Mouse (Mus musculus) kidney, embryonic 16.5 days (tissue): ENCODE data around the gene Dapp1. TPM values are rescaled to one million over a fixed set of nuclear protein-coding genes. Genes with fewer than 3 reads are reported as not detected.

Experiments
- ATAC-seq: fragments of 200-750 bp; cut with Nextera tagmentation; 2 replicates; pipeline ENCODE4 v1.8.0; 2017; ENCODE audit warnings: moderate TSS enrichment; ENCODE audit not compliant: low FRiP score, low TSS enrichment
- H3K27ac ChIP-seq: fragments of 300-500 bp; sonication (generic); 2 replicates; pipeline ENCODE4 v1.5.1; 2014; ENCODE audit warnings: low read length
- H3K27me3 ChIP-seq: fragments of 300-500 bp; sonication (generic); 2 replicates; pipeline ENCODE4 v1.6.1; 2014; ENCODE audit warnings: low read length, control low read depth, mixed read lengths; ENCODE audit not compliant: insufficient read depth
- H3K36me3 ChIP-seq: fragments of 300-500 bp; sonication (generic); 2 replicates; pipeline ENCODE4 v1.6.1; 2014; ENCODE audit warnings: low read length, control low read depth, mixed read lengths; ENCODE audit not compliant: insufficient read depth
- H3K4me1 ChIP-seq: fragments of 300-500 bp; sonication (generic); 2 replicates; pipeline ENCODE4 v1.6.1; 2014; ENCODE audit warnings: low read length, control low read depth, mixed read lengths; ENCODE audit not compliant: insufficient read depth
- H3K4me2 ChIP-seq: fragments of 300-500 bp; sonication (generic); replicated peaks from 2 replicates; pipeline ENCODE4 v1.6.1; 2014; ENCODE audit warnings: low read depth, low read length
- H3K4me3 ChIP-seq: fragments of 300-500 bp; sonication (generic); 2 replicates; pipeline ENCODE4 v1.5.1; 2014; ENCODE audit warnings: mild to moderate bottlenecking, low read length
- H3K9ac ChIP-seq: fragments of 300-500 bp; sonication (generic); replicated peaks from 2 replicates; pipeline ENCODE4 v1.6.1; 2014; ENCODE audit warnings: low read length
- H3K9me3 ChIP-seq: fragments of 300-500 bp; sonication (generic); 2 replicates; pipeline ENCODE4 v1.6.1; 2016; ENCODE audit warnings: low read length, control low read depth
- WGBS: fragments of 180-500 bp; shearing (Covaris S2); extraction: QIAGEN DNeasy Blood & Tissue Kit; methylation state at CpG from one replicate; pipeline ENCODE4 v1.1.7; 2014; 5-methylcytosine and 5-hydroxymethylcytosine counted together
- polyA plus RNA-seq: library from polyadenylated mRNA; unstranded; fragments of >200 nt; fragmentation: Nextera tagmentation; extraction: Ambion mirVana; gene quantifications from 2 replicates; pipeline ENCODE4 v1.2.1, GENCODE M21; 2015

Gene Dapp1
- 9.3 and 10.1 TPM in 2 replicates for polyA plus RNA-seq

- peak within 1 kb of the TSS; percentile 82 for H3K27ac ChIP-seq
These were observed at the start of gene Dapp1 for GRCm38 (mm10) chr3:137981382-137981750. TSS of gene Dapp1 (minus strand) at chr3:137981545.

DNA sequence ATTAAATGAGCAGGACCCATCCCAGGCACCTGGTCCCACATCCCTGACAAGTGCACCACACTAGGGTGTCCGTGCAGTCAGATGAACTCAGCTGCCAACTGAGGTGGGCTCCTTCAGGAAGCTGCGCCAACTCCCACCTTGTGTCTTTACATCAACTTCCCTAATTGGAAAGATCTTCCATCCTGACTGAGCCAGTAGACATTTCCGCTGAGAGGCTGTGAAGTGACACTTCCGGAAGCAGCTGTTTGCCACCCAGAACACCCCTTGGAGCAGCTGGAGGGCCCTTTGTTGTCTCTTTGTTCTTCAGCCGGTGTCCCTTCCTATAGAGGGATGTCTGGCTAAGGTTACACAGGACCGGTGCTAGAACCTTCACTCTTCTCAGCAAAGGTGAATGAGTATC is 49.2 kb upstream of the Dapp1 start:
- H3K36me3 ChIP-seq: no peaks in the 10 kb centered on the region
- no peak overlapping the region for H3K9ac ChIP-seq
- WGBS: 69% methylated on average over 6 of the region's 6 CpGs
- H3K27ac ChIP-seq: no peak overlapping the region
- no peak overlapping the region for H3K4me3 ChIP-seq
- H3K27me3 ChIP-seq: no peaks in the 10 kb centered on the region
- no peaks in the 10 kb centered on the region for H3K4me1 ChIP-seq
- ATAC-seq: no peak
- no peaks in the 10 kb centered on the region for H3K9me3 ChIP-seq
- no peak overlapping the region for H3K4me2 ChIP-seq

More at GRCm38 (mm10) chr3:137981382-137981750, at the start of gene Dapp1:
- H3K27me3 ChIP-seq: no peaks in the 10 kb centered on the region
- H3K4me3 ChIP-seq: peak within 1 kb of the TSS; percentile 59
- ATAC-seq: peak; percentile 90
- H3K9me3 ChIP-seq: no peaks in the 10 kb centered on the region
- no peaks in the 10 kb centered on the region for H3K36me3 ChIP-seq
- peaks cover 14% of the 10 kb centered on the region for H3K4me1 ChIP-seq
- H3K9ac ChIP-seq: peak within 1 kb of the TSS; percentile 71
- WGBS: 6% methylated on average over 10 of the region's 10 CpGs
- peak within 1 kb of the TSS; percentile 63 for H3K4me2 ChIP-seq

DNA sequence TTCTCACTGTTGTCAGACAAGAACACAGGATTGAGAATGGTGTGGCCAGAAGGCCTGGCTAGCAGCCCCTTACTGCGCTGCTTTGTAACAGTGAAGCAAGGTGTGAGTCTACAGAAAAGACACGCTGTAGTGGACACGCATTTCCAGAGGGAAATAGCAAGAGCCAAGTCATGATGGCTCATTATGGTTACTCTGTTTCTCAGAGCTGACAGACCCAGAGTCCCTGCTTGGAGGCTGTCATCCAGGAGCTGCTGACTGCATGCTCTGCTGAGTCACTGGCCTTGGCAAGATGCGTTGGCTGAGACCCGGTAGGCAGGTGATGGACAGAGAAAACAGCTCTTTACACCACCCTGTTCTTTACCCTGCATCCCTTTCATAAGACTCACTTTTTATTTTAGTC is 48.0 kb upstream of the Dapp1 start:
- H3K36me3 ChIP-seq: no peaks in the 10 kb centered on the region
- WGBS: 81% methylated on average over 5 of the region's 5 CpGs
- no peaks in the 10 kb centered on the region for H3K27me3 ChIP-seq
- no peak overlapping the region for H3K27ac ChIP-seq
- no peak overlapping the region for H3K9ac ChIP-seq
- H3K4me3 ChIP-seq: no peak overlapping the region
- ATAC-seq: no peak
- H3K4me2 ChIP-seq: no peak overlapping the region
- no peaks in the 10 kb centered on the region for H3K4me1 ChIP-seq
- no peaks in the 10 kb centered on the region for H3K9me3 ChIP-seq

DNA sequence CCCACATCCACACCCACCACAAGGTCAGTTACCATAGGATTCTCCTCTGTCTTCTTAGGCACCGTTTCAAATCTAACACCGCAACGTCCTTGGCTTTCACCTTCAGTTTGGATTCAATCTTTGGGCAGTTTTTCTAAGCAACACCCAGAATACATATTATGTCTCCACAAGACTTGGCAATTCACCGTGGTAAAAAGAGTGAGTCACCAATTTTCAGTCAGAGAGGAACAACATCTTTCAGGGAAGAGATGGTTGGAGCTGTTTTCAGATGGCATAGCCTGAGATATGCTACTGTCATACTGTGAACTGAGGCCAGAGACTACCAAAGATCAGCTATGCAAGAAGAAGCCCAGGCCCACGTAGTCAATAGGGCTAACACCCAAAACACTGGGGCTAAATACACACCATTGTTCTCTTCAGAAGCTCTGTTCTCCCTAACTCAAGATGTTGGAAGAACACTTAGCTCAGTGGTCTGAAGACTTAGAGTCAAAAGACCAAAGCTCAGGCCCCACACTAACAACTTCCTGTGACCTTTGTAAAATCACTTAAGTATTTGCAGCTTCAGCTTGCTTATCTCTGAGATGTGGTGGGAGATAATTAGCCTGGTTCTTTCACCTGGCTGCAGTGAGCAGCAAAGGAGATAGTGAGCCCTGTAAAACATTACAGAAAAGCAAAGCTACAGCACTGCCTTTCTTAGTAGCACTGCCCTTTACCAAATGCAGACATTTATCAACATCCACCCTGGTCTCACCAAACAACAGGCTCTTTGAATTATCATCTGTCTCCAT is 46.4 kb upstream of the Dapp1 start:
- Histone ChIP-seq H3K4me2 (no peak overlapping the region), H3K9ac (no peak overlapping the region), H3K4me3 (no peak overlapping the region), H3K9me3 (no peaks in the 10 kb centered on the region), H3K27ac (no peak overlapping the region), H3K36me3 (no peaks in the 10 kb centered on the region), H3K4me1 (no peaks in the 10 kb centered on the region), H3K27me3 (no peaks in the 10 kb centered on the region)
- WGBS: 76% methylated on average over 5 of the region's 5 CpGs
- ATAC-seq: no peak

DNA sequence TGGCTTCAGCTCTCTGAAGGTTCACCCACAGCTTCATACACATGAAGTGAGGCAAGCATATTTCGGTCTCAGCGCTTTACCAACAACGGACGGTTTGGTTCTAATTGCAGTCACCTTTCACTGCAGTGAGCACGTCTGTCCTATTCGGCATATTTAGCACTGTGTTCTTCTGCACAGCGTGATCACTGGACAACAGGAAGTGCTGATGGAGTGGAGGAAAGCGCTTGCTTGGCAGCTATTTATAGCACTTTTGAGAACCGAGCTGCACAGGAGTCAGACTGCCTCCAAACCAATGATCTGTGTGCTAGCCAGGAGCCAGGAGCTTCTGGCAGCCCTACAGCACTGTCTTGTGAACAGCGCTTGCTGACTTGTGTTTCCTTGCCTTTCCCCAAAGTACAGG is 44.9 kb upstream of the Dapp1 start:
- 57% methylated on average over 10 of the region's 10 CpGs for whole genome bisulfite sequencing
- 0 out of 2 replicates have a peak, but pooled peaks have one; percentile 35 for ATAC-seq
- Histone ChIP-seq H3K36me3 (no peaks in the 10 kb centered on the region), H3K9ac (no peak overlapping the region), H3K27ac (no peak overlapping the region), H3K9me3 (no peaks in the 10 kb centered on the region), H3K4me1 (no peaks in the 10 kb centered on the region), H3K27me3 (no peaks in the 10 kb centered on the region), H3K4me3 (no peak overlapping the region), H3K4me2 (no peak overlapping the region)

- no peak for ATAC-seq
- Histone ChIP-seq H3K27ac (no peak overlapping the region), H3K36me3 (no peaks in the 10 kb centered on the region), H3K9ac (no peak overlapping the region), H3K4me3 (no peak overlapping the region), H3K4me1 (no peaks in the 10 kb centered on the region), H3K9me3 (0 out of 2 replicates have a peak, but pooled peaks cover 3% of the 10 kb centered on the region), H3K4me2 (no peak overlapping the region), H3K27me3 (no peaks in the 10 kb centered on the region)
- 85% methylated on average over 4 of the region's 4 CpGs for WGBS
These were observed 41.3 kb upstream of the Dapp1 start for GRCm38 (mm10) chr3:138022651-138023050.

DNA sequence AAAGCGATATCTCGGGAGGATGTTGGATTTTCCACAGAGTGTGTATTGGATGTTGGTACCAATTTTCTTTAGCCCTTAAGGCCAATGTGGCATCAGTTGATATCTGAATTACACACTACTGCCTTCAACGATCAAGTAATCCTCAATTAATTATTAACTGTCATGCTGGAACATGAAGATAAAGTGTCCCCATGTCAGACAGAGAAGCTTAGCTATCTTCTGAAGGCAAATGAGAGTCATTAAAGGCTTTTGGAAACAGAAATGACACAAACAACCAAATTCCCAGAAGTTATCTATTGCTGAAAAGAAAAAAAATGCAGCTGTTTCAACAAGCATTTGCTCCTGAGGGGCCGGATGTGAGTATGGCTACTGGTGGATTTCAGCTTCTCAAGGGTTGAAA is 40.7 kb upstream of the Dapp1 start:
- no peaks in the 10 kb centered on the region for H3K27me3 ChIP-seq
- H3K4me3 ChIP-seq: no peak overlapping the region
- no peak for ATAC-seq
- 0 out of 2 replicates have a peak, but pooled peaks cover 3% of the 10 kb centered on the region for H3K9me3 ChIP-seq
- no peak overlapping the region for H3K27ac ChIP-seq
- H3K9ac ChIP-seq: no peak overlapping the region
- H3K4me2 ChIP-seq: no peak overlapping the region
- no peaks in the 10 kb centered on the region for H3K36me3 ChIP-seq
- 59% methylated on average over 4 of the region's 4 CpGs for WGBS
- no peaks in the 10 kb centered on the region for H3K4me1 ChIP-seq

DNA sequence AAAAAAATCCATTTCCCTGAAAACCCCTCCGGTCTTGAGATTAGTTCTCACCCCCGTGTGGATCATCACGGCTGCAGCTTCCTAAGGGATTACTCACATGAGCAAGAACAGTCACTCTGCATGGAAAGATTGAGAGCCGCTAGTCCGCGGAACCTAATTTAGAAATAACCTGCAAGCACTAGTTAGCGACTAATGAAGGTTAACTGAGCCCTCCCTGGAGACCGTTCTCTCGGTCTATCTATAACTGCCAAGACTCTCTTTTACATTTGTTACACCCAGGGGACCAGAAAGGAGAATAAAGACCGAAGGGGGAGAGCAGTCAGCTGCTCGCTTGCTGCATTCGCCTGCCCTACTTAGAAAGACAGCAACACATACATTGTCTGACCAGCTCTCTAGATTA is 35.5 kb upstream of the Dapp1 start:
- H3K27ac ChIP-seq: no peak overlapping the region
- no peak overlapping the region for H3K4me3 ChIP-seq
- H3K9me3 ChIP-seq: 0 out of 2 replicates have a peak, but pooled peaks cover 3% of the 10 kb centered on the region
- no peaks in the 10 kb centered on the region for H3K36me3 ChIP-seq
- ATAC-seq: no peak
- no peak overlapping the region for H3K9ac ChIP-seq
- H3K4me1 ChIP-seq: no peaks in the 10 kb centered on the region
- no peak overlapping the region for H3K4me2 ChIP-seq
- WGBS: 64% methylated on average over 12 of the region's 12 CpGs
- no peaks in the 10 kb centered on the region for H3K27me3 ChIP-seq

- H3K27me3 ChIP-seq: no peaks in the 10 kb centered on the region
- no peak for ATAC-seq
- 0 out of 2 replicates have a peak, but pooled peaks cover 3% of the 10 kb centered on the region for H3K9me3 ChIP-seq
- 71% methylated on average over 2 of the region's 2 CpGs for WGBS
- no peaks in the 10 kb centered on the region for H3K4me1 ChIP-seq
- H3K27ac ChIP-seq: no peak overlapping the region
- no peak overlapping the region for H3K9ac ChIP-seq
- H3K36me3 ChIP-seq: no peaks in the 10 kb centered on the region
- no peak overlapping the region for H3K4me2 ChIP-seq
- no peak overlapping the region for H3K4me3 ChIP-seq
These were observed 33.4 kb upstream of the Dapp1 start for GRCm38 (mm10) chr3:138014725-138015124.

DNA sequence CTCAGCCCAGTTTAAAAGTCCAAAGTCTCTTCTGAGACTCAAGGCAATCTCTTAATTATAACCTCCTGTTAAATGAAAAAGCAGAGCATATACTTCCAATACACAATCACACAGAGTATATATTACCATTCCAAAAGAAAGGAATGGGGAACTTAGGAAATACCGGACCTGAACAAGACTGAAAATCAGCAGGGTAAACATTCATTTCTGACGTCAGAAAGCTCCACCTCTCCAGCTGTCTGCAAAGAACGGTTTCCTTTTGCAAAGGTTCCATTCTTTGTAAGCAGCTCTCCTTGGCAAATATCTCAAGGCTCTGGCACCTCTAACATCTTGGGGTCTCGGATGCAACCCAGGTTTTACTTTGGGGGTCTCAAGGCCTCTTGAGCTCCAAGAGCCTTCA is 31.0 kb upstream of the Dapp1 start:
- Histone ChIP-seq H3K9ac (no peak overlapping the region), H3K27me3 (no peaks in the 10 kb centered on the region), H3K27ac (no peak overlapping the region), H3K36me3 (no peaks in the 10 kb centered on the region), H3K9me3 (no peaks in the 10 kb centered on the region), H3K4me3 (no peak overlapping the region), H3K4me1 (no peaks in the 10 kb centered on the region), H3K4me2 (no peak overlapping the region)
- ATAC-seq: no peak
- 46% methylated on average over 4 of the region's 4 CpGs for WGBS
